Mouse (Mus musculus): ENCODE measurements around the gene Olfr1367.
A peak's percentile ranks its signal among the peaks of the same experiment; 100 is the strongest.

The Olfr1367 gene

DNA sequence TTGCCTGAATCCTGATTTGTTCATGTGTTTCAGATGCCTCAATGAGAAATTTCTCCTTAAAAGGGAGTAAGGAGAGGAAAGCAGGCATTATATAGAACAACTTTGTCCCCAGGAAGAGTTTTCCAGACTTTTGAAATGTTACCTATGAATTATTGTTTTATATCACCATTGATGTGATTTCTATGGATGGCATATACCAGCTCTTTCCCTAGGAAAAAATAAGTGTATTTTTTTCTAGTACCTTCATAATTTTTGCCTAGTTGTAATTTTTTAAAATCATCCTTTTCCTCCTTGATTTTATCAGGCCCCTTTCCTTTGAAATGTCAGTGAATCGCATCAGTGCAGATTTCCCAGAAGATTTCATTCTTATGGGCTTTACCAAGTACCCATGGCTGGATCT, at the start of gene Olfr1367:
Gene Olfr1367, plus strand, starts transcription at position 301 of the 400 bp plus-strand sequence.
- DNase-seq (ENCODE audit: extremely low read depth, low read depth): no peak

DNA sequence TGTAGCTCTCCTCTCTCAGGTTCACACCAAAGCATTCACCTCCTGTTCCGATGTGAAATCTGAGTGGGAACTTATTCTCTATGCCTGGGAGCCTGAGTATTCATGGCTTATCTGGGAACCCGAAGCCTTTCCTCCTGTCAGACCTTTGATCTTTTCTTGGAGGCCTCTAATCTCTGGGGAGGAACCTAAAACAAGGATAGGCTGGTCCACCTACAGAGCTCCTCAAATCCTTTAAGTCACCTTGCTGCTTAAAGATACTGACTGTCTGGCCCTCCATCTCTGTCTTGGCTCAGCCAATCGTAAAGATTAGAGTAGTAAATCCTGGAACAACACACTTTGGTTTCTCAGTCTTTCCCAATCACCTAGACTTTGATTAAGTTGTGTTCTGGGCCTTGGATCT, 48.2 kb upstream of the Olfr1367 start:
- no peak for DNase-seq (ENCODE audit: extremely low read depth, low read depth)

DNA sequence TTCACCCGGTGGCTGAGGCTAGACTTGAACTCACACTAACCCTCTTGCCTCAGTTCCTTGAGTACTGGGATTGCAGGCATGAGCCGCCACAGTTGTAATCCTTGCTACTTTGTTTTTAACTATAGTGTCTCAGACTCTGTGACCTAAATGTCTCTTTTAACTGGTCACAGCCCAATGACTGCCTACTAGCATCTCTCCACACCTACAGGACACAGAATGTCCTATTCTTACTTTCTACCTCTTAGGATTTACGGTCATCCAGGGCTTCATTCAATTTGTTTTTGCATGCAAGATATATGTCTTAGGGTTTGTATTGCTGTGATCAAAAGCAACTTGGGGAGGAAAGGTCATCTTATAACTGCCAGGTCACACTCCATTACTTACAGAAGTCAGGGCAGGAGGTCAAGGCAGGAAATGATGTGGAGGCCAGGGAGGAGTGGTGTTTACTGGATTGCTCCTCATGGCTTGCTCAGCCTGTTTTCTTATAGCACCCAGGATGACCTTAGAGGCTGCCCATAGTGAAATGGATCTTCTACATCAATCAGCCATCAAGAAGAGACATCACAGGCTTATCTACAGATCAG, 42.1 kb upstream of the Olfr1367 start:
- DNase-seq (ENCODE audit: extremely low read depth, low read depth): no peak

DNA sequence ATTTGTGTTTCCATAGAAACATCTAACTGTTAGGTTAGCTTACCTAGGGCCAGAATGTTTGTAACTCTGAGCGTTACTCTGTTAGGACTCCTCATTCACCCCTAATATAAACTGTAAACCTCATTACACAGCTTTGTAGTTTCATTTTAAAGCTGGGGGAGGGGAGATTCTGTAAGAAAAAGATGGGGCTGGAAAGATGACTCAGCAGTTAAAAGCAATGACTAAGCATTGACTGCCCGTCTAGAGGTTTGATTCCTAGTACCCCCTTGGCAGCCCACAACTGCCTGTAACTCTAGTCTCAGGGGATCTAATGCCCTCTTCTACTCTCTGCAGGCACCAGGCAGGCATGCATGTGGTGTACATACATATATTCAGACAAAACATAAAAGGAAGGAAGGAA, 36.9 kb upstream of the Olfr1367 start:
- DNase-seq (ENCODE audit: extremely low read depth, low read depth): peak; percentile 11

DNA sequence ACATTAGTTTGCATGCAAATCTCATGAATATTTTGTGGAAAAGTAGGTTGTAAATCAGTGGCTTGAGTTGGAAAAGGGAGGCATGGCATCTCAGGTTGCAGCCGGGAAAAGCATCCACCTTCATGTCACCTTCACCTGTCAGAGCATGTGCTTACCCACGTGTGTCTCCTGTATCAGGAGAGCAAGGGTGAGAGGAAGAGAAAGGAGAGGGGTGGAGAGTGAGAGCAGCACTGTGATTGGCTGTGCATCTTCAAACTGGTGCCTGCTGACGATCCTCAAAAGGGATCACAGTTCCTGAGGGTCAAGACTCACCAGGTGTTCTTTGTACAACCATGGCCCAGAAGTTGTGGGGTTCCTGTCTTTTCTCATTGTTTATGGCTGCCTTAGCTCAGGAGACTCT, 34.8 kb upstream of the Olfr1367 start, which contains the start of gene Gpx6:
Gene Gpx6, plus strand, starts transcription at position 200 of the 400 bp plus-strand sequence.
- no peak for DNase-seq (ENCODE audit: extremely low read depth, low read depth)

DNA sequence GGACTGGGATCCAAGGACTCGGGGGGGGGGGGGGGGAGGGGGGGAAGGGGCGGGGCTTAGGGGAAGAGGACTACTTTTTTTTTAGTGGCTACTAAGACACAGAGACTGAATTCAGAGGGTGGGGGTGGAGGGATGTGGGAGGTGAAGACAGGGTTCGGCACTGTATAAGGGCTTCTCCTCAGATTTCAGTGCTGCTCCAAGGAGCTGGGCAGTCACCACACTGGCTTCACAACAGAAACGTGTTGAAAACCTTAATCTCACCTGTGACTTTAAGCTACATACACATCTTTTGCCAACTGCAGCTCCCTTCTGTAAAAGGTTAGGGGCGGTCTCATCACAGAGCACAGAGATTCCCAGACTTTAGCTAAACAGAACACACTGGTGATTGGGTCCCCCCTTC, 33.9 kb upstream of the Olfr1367 start:
- DNase-seq (ENCODE audit: extremely low read depth, low read depth): no peak

DNA sequence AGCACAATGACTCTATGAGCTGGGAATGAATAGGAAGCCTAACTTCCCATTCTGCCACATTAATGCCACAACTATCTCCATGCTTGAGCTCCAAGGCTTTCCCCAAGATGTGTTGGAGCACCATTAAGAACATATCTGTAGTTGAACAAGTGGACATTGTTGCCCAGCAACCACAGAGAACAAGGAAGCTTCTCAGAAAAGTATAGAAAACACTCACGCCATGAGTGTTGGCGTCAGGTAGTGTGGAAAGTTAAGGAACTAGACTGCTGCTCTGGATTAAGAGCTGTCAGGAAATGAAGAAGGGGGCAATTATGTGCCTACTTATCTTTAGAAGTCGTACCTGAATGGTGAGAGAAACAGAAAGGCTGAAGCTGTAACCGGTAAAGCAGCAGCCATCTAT, 32.8 kb upstream of the Olfr1367 start:
- no peak for DNase-seq (ENCODE audit: extremely low read depth, low read depth)

DNA sequence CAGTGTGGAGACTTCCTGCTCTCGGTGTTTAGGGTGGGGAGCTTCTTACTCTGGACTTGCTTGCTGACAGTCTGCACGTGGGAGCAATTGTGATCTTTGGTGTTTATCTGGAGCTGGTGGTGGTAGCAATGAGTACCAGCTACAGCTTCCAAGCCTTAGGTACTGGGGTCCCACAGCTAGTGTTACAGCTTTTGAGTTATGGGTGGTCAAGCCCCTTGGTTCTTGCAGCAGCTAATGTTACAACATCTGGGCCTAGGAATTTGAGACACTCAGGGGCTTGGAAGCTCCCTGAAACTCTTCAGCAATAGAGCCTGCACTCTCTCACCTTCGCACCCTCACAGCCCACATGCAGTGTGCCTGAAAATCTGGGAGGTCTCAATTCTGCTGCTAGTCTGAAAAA, 26.4 kb upstream of the Olfr1367 start:
- DNase-seq (ENCODE audit: extremely low read depth, low read depth): no peak

DNA sequence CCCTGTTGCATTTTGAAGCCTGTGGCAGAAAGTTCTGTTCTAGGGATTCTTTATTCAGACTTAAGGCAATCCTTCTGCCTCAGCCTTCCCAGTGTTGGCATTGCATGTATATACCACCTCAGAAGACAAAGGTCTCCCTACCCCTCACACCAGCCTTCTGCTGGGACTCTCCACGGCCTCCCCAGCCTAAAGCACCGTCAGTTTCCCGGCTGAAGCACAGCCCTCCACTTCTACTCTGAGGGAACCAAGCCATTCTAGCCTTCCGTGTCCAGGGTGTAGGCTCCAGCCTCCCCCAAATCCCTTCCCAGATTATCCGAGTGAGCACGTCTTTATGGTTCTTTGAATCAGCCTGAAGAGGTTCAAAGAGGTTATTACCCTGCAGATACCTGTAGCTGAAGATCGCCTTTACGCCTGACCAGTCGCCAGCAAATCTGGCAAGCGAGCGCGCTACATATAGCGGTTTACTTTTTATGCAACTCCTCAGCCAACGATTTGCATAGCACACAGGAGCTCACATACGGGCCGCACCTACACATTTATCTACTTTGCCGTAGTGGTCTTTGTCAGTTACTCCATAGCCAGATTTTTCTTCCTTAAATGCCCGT, 24.7 kb upstream of the Olfr1367 start:
- peak; percentile 18 for DNase-seq (ENCODE audit: extremely low read depth, low read depth)

DNA sequence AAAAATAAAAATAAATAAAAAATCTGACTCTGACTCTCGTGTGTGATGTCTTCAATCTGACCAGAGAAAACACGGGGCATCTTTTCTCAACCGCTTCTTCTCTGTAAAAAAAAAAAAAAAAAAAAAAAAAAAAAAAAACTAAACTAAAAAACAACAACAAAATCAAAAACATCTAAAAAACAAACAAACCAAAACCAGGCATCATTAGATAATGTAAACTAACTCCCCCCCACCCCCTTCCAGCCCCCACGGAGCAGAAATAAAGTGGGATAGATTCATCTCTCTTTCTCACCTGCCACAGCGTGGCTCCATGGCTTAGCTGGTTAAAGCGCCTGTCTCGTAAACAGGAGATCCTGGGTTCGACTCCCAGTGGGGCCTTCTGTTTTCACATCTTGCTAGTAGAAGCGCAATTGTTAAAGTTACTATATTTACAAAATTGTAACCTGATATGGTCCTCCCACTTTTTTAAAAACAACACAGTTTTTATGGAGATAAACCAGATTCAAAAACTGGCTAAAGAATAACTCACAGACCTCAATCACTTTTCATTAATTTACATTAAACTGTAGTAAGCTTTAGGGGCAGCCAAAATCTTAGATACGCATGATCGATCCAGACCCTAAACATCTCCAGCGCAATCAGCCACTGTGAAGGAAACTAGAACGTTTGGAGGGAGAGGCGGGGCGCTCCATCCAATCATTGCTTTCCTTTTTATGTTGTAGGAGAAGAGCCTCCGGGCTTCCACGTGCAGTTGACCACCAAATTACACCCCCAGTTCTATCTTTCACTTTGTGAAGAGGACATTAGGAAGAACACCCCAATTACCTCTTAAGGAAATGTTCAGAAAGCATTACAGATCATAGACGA, 24.0 kb upstream of the Olfr1367 start:
- peak; percentile 62 for DNase-seq (ENCODE audit: extremely low read depth, low read depth)

DNA sequence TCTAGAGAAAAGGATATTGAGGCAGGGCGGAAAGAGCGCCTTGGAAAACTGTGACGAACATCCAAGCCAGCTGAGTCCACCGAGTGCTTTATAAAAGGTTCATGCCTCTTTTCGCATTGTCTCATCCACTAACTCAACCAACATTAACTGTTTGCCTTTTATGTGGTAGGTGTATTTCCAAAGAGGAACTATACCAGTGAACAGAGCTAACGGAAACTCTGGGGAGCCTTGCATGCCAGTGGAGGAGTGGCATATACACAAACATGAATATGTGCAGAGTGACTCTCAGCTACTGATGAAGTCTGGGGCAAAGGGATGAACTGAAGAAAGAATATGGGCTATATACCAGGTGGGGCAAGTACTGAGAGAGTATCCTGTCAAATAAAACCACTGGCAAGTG, 23.3 kb upstream of the Olfr1367 start:
- peak; percentile 28 for DNase-seq (ENCODE audit: extremely low read depth, low read depth)

DNA sequence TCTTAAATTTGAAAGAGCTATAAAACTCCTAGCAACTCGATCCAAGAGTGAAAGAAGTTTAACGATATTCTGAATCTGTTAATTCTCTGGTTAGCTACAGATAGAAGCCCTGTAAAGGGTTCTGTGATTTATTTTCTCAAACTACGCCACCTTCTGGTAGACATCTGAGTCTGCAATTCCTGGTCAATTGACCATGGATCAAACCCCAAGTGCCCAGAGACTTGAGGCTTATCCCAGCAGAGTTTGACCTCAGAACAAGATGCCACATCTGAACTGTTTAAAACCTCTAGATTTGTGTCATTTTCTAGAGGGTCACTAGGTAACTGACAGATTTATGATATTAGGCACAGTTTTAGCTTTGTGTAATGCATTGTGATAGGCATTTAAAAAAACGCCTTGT, 20.5 kb upstream of the Olfr1367 start:
- DNase-seq (ENCODE audit: extremely low read depth, low read depth): peak; percentile 34

DNA sequence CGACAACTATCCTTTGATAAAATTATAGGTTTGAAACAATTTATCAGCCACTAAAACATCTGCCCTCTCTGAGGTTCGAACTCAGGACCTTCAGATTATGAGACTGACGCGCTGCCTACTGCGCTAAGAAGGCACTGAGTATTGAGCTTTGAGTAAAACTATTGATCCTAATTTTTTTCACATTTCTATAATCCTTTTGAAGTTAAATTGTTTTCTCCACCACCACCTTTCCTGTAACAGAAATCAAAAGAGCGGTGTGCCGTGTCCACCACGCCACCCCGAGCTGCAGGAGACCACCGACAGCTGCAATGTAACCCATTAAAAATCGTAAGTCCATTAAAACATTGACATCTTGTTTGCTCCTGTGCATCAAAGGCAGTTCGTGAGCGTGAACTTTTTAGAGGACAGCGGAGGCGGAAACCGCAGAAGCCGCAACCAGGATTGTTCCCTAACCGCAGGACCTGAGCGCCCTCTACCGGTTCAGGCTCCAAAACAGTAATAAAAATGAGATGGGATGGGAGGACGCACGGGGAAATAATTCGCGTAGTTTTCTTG, 20.0 kb upstream of the Olfr1367 start:
- peak; percentile 53 for DNase-seq (ENCODE audit: extremely low read depth, low read depth)

DNA sequence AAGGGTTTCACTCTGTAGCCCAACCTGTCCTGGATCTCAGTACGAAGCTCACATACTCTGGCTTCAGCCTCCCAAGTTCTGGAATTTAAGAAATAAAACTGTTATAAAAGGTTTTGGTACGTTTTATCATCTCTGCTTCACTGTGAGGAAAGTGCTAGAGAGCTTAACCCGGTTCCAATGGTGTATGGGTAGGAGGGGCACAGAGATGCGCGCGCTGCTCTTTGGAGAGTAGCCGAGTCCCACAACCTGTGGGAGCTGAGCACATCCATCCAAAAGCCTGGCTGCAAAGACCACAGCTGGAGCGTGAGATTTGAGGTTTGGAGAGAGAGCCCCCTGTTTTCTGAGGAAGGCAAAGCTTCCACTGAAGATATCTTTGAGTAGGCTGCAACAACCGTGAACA, 19.3 kb upstream of the Olfr1367 start:
- no peak for DNase-seq (ENCODE audit: extremely low read depth, low read depth)

DNA sequence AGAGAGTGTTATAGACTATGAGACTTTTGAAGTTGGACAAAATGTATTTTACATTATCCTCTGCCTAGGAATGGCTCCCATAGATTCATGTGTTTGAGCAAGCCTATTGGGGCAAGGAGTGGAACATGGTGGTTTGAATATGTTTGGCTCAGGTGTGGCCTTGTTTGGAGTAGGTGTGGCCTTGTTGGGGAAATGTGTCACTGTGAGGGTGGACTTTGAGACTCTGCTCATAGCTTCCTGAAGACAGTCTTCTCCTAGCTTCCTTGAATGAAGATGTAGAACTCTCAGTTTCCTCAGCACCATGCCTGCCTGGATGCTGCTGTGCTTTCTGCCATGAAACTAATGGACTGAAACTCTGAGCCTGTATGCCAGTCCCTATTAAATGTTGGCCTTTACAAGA, 3.9 kb downstream of the Olfr1367 start:
- DNase-seq (ENCODE audit: extremely low read depth, low read depth): no peak

DNA sequence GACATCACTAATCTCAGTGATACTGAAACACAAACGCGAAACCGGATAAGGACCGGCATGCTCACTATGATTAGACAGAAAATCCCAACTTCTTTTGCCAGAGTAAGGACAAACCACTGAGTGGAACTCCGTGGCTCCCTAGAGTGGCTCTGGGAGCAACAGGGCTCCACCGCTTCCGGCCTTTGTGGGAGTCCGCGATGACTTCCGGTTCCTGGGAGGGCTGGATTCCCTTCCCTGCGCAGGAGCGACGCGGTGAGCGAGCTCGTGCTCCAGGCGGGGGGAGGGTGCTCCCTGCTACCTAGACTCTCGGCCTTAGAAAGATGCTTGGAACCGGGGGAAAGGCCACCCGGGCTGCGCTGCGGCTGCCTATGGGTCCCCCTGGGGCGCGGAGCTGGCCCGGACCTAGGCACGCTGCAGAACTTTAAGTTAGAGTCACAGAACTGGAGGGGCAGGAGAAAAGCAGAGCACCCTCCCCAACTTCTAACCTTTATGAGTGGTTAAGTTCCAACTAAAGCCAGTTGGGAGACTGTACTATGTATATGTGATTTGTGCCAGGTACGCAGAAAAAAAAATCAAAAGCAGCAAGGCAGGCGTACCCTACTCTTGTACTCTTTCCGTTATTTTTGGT, 16.0 kb downstream of the Olfr1367 start, which contains the start of gene Zscan12:
Gene Zscan12, plus strand, starts transcription at position 200 of the 628 bp plus-strand sequence.
- peak; percentile 92 for DNase-seq (ENCODE audit: extremely low read depth, low read depth)

DNA sequence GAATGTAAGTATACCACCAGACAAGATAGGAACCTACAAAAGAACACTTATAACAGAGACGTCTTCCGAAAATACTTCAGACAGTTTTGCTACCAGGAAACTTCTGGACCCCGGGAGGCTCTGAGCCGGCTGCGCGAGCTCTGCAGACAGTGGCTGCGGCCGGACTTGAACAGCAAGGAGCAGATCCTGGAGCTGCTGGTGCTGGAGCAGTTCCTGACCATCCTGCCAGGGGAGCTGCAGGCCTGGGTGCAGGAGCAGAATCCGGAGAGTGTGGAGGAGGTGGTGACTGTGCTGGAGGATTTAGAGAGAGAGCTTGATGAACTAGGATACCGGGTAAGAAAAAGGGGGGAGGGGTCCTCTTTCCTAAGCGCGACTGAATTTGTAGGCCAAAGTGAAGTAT, 17.0 kb downstream of the Olfr1367 start:
- no peak for DNase-seq (ENCODE audit: extremely low read depth, low read depth)

DNA sequence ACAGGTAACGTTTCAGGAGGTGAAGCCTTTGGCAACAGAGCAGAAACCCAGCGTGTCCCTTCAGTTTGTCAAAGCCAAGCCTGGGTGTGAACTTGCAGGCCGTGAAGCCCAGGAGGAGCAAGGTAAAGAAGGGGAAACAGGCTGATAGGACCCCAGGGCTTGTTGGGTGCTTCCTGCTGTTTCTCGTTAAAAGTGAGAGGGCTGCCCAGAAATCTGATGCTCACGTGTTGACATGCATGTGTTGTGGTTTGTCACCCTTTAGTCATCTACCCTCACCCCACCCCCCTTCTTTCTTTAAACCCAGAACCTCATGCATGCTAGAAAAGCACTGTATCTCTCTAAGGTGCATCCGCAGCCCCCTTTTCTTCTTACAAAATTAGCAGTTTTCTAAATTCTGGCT, 19.9 kb downstream of the Olfr1367 start:
- no peak for DNase-seq (ENCODE audit: extremely low read depth, low read depth)

DNA sequence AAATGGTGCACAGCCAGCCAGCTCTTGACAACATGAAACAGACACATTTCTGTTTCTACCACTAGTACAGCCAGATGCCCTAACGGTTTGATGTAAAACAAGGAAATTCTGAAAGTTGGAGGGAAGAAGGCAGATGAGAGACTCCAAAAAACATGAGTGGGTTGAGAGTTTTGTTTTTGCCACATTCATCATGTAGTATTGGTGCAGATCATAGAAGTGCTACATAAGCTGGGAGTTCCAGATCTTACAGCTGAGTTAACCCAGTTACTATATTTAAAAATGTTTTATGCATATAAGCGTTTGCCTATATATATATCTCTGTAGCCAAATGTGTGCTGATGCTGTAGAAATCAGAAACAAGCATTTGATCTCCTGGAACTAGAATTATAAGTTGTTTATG, 26.0 kb downstream of the Olfr1367 start:
- no peak for DNase-seq (ENCODE audit: extremely low read depth, low read depth)

DNA sequence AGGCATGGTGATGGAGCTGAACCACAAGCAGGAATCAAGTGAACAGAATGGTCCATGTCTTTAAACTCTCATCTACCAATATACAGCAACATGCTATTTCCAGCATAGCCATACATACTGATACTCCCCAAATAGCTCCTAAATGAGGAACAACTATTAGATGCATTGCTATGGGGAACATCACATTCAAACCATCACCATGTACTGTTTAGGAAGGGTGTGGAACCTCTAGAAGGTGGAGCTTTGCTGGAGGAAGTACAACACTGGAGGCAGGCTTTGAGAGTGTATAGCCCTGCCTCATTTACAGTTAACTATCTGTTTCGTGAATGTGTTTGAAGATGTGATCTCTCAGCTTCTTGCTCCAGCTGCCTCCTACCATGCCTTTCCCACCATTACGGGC, 31.1 kb downstream of the Olfr1367 start:
- DNase-seq (ENCODE audit: extremely low read depth, low read depth): peak; percentile 43

DNA sequence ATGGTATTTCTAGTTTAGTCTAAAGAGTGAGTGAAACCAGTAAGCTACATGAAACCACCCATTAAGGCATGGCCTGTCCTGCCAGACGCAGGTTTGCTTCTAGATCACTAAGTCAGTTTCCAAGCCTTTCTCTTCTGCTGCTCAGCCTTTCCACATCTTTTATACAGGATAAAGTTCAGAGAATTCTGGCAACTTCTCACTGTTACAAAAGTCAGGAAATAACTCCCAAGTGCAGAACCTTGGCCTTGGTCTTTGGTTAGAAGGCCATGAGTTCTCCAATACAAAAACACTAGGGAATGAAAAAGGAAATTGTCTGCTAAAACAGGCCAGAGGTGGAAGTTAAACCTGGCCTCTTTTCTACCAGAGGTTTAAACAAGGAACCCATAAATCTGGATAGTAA, 48.5 kb downstream of the Olfr1367 start:
- DNase-seq (ENCODE audit: extremely low read depth, low read depth): no peak

DNA sequence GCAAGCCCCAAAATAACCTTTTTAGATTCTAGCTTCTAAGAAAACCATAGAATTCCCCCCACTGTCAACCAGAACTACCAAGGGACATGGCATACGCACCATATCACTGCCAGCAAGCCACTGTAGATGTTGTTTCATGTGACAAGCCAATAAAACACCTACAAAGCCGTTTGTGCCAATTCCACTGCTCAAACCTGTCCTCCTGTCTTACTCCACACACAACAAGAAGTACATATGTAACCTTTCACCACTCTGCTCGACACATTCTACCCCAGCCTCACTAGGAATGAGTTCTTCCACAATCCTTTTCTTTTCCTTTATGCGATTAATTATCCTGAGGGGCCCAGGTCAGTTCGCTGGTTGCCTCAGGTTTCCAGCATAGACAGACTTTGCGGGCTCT, 48.9 kb downstream of the Olfr1367 start:
- no peak for DNase-seq (ENCODE audit: extremely low read depth, low read depth)
